Mouse (Mus musculus): Measurements from ENCODE around the gene Gje1. TPM values are rescaled to one million over a fixed set of nuclear protein-coding genes. Genes with fewer than 3 reads are reported as not detected.

Gje1 gene
- polyA plus RNA-seq, 1 experiment: not detected

DNA sequence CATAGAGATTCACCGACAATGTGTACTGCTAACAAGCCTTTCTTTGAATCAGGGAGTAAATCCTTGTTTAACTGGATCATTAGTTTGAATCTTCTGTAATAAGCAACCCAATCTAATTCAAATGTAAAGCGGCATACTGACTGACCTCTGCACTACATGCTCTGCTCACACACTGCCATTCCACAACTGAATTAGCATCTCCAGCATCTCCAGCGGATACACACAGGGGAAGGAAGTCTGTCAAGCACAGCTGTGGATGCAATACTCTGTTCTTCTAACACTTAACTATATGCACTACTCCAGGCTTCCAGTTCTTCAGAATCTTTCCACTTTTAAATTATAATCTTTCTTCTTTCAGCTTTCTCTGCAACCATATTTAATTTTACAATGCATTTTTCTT, 27.7 kb downstream of the Gje1 start:
- TF ChIP-seq POLR2A (IDR thresholded peaks at IDR 0.05; ENCODE audit: borderline replicate concordance, extremely low read depth, low read depth, low read length) (no peak), CTCF (IDR thresholded peaks at IDR 0.05; ENCODE audit: insufficient read depth, low read length) (no peak)
- WGBS: 80% methylated on average over 3 of the region's 3 CpGs
- no peak for DNase-seq
- H3K4me1 ChIP-seq (ENCODE audit: control insufficient read depth, insufficient read depth, low read length): peaks cover 4% of the 10 kb centered on the region
- no peak overlapping the region for H3K4me3 ChIP-seq (replicated peaks; ENCODE audit: extremely low read depth, low read depth, low read length)

DNA sequence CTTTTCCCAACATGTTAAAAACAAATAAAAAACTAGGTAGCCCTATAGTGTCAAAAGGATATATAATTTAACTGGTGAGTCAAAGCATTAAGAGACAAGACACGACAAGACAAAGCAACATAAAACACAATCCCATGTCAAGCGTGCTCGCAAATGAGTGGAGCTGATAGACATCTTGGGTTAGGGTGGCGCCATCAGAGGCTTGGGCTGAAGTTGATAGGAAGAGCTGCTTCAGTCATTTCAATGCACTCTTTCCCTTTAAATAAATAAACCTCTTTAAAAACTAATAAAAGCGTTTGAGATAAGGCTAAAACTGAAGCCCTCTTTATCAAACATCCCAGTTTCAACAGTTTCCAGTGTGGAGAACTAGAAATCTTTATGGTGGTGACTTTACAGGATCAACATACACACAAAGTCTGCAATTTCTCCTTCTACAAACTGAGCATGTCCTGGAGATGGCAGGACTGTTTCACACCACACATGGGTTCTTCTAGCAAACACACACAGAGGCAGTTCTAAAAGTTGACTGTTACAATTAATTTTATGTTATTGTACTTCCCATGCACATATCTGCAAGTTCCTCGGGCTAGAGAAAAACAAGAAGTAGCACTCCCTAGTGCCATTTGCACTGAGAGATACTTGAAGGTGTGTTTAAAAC, 29.1 kb downstream of the Gje1 start:
- no peak for DNase-seq
- WGBS: 68% methylated on average over 6 of the region's 6 CpGs
- Histone ChIP-seq H3K4me3 (replicated peaks; ENCODE audit: extremely low read depth, low read depth, low read length) (no peak overlapping the region), H3K4me1 (ENCODE audit: control insufficient read depth, insufficient read depth, low read length) (peaks cover 4% of the 10 kb centered on the region)
- TF ChIP-seq POLR2A (IDR thresholded peaks at IDR 0.05; ENCODE audit: borderline replicate concordance, extremely low read depth, low read depth, low read length) (no peak), CTCF (IDR thresholded peaks at IDR 0.05; ENCODE audit: insufficient read depth, low read length) (no peak)

GRCm38 (mm10) chr10:14685663-14686062, 32.4 kb downstream of the Gje1 start:
- no peak for DNase-seq
- H3K4me3 ChIP-seq (replicated peaks; ENCODE audit: extremely low read depth, low read depth, low read length): no peak overlapping the region
- WGBS: 94% methylated on average over 1 of the region's 1 CpGs
- TF ChIP-seq CTCF (IDR thresholded peaks at IDR 0.05; ENCODE audit: insufficient read depth, low read length): no peak
- no peak for TF ChIP-seq POLR2A (IDR thresholded peaks at IDR 0.05; ENCODE audit: borderline replicate concordance, extremely low read depth, low read depth, low read length)
- H3K4me1 ChIP-seq (ENCODE audit: control insufficient read depth, insufficient read depth, low read length): peaks cover 2% of the 10 kb centered on the region; the same call in 1 of the 2 replicates

- WGBS: 77% methylated on average over 2 of the region's 2 CpGs
- TF ChIP-seq POLR2A (IDR thresholded peaks at IDR 0.05; ENCODE audit: borderline replicate concordance, extremely low read depth, low read depth, low read length) (no peak), CTCF (IDR thresholded peaks at IDR 0.05; ENCODE audit: insufficient read depth, low read length) (no peak)
- H3K4me1 ChIP-seq (ENCODE audit: control insufficient read depth, insufficient read depth, low read length): no peaks in the 10 kb centered on the region
- DNase-seq: no peak
- no peak overlapping the region for H3K4me3 ChIP-seq (replicated peaks; ENCODE audit: extremely low read depth, low read depth, low read length)
Observed at GRCm38 (mm10) chr10:14666147-14666546, 51.9 kb downstream of the Gje1 start.

Other genes starting within 250 kb of the Gje1 start
- gene Adgrg6, start 172.6 kb downstream of the Gje1 start, polyA plus RNA-seq (2012; rRNA removed): 22.0 and 25.7 TPM in 2 replicates
- gene Vta1, start 12.7 kb downstream of the Gje1 start, polyA plus RNA-seq (2012; rRNA removed): 52.5 and 59.5 TPM in 2 replicates
- gene Nmbr, start 12.6 kb downstream of the Gje1 start, polyA plus RNA-seq (2012; rRNA removed): 0.27 TPM in 1 of 2 replicates, not detected in the other

All from lung, adult 2 months (tissue).